Mouse (Mus musculus) midbrain, embryonic 14.5 days (tissue): ENCODE data around the gene Eid2. TPM values are rescaled to one million over a fixed set of nuclear protein-coding genes. Genes with fewer than 3 reads are reported as not detected.
"Not testable (repeated sequence)": the region's sequence is repeated elsewhere in the genome, so short reads cannot be mapped to it uniquely, and the experiment has no call there.

Experiments used
- ATAC-seq: fragments of 200-750 bp; cut with Nextera tagmentation; 2 replicates; pipeline ENCODE4 v1.8.0; 2017; ENCODE audit warnings: moderate number of reproducible peaks, moderate library complexity; ENCODE audit not compliant: low FRiP score, low TSS enrichment
- DNase-seq: peaks from one replicate; pipeline ENCODE4 v3.0.0-alpha.2; 2015
- H3K27ac ChIP-seq: fragments of 300-500 bp; sonication (generic); replicated peaks from 2 replicates; pipeline ENCODE4 v1.5.1; 2014; ENCODE audit warnings: mild to moderate bottlenecking, low read depth, low read length, moderate library complexity
- H3K27me3 ChIP-seq: fragments of 300-500 bp; sonication (generic); 2 replicates; pipeline ENCODE4 v1.6.1; 2014; ENCODE audit warnings: low read length, control low read depth, mixed read lengths; ENCODE audit not compliant: control insufficient read depth, insufficient read depth
- H3K36me3 ChIP-seq: fragments of 300-500 bp; sonication (generic); 2 replicates; pipeline ENCODE4 v1.6.1; 2014; ENCODE audit warnings: low read length, control low read depth; ENCODE audit not compliant: control insufficient read depth, insufficient read depth
- H3K4me1 ChIP-seq: fragments of 300-500 bp; sonication (generic); 2 replicates; pipeline ENCODE4 v1.6.1; 2014; ENCODE audit warnings: mild to moderate bottlenecking, antibody characterized with exemption, low read length, control low read depth; ENCODE audit not compliant: control insufficient read depth, insufficient read depth
- H3K4me2 ChIP-seq: fragments of 300-500 bp; sonication (generic); 2 replicates; pipeline ENCODE4 v1.6.1; 2014; ENCODE audit warnings: mild to moderate bottlenecking, low read length, moderate library complexity
- H3K4me3 ChIP-seq: fragments of 300-500 bp; sonication (generic); replicated peaks from 2 replicates; pipeline ENCODE4 v1.5.1; 2014; ENCODE audit warnings: low read depth, low read length
- H3K9ac ChIP-seq: fragments of 300-500 bp; sonication (generic); replicated peaks from 2 replicates; pipeline ENCODE4 v1.6.1; 2014; ENCODE audit warnings: mild to moderate bottlenecking, low read length, moderate library complexity
- H3K9me3 ChIP-seq: fragments of 300-500 bp; sonication (generic); 2 replicates; pipeline ENCODE4 v1.6.1; 2016; ENCODE audit warnings: low read length, control low read depth, mixed read lengths; ENCODE audit not compliant: control insufficient read depth
- WGBS: fragments of 180-500 bp; shearing (Covaris S2); extraction: QIAGEN DNeasy Blood & Tissue Kit; methylation state at CpG from one replicate; pipeline ENCODE4 v1.1.7; 2014; 5-methylcytosine and 5-hydroxymethylcytosine counted together
- polyA plus RNA-seq: library from polyadenylated mRNA; unstranded; fragments of >200 nt; fragmentation: Nextera tagmentation; extraction: Ambion mirVana; gene quantifications from 2 replicates; pipeline ENCODE4 v1.2.1, GENCODE M21; 2014

The Eid2 gene
- polyA plus RNA-seq: 6.8 and 14.7 TPM in 2 replicates

DNA sequence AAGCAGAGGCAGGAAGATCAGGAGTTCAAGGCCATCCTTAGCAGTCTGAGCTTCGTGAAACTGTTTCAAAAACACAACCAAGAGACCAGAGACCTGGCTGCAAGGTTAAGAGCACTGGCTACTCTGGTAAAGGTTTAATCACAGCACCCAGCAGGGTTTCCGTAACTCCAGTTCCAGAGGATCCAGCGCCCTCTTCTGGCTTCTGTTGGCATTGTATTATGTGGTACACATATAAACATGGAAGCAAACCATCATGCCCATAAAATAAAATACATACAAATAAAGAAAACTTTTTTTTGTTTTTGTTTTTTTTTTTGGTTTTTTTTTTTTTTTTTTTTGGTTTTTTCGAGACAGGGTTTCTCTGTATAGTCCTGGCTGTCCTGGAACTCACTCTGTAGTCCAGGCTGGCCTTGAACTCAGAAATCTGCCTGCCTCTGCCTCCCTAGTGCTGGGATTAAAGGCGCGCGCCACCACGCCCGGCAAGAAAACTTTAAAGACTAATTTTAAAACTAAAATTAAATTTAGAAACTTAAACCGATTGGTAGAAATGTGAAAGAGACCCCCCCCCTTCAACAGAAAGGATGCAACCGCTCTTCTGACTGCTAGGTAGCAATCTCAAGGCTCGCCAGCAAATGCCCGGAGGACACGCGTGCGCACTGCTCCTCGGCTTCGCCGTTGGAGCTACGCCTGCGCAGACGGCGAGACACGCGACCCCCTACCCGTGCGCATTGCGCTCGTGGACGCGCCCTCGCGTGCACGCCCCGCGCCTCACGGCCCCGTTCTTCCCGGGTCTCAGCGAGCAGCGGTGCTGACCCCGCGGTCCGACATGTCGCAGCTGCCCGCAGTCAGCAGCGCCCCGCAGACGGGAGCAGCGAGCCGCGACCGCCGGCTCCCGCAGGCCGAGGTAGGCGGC is at the start of gene Eid2:
Gene Eid2 (plus strand): TSS at position 753 of the 913 bp plus-strand sequence.
- Histone ChIP-seq H3K27me3 (no peaks in the 10 kb centered on the region), H3K36me3 (peaks cover 2% of the 10 kb centered on the region), H3K27ac (peak within 1 kb of the TSS; percentile 93), H3K4me1 (peaks cover 9% of the 10 kb centered on the region; the same call in 1 of the 2 replicates), H3K4me3 (peak within 1 kb of the TSS; percentile 82), H3K9ac (peak within 1 kb of the TSS; percentile 97), H3K4me2 (peak within 1 kb of the TSS; percentile 92), H3K9me3 (no peaks in the 10 kb centered on the region)
- ATAC-seq (peak; percentile 93), DNase-seq (peak; percentile 98)
- 7% methylated on average over 57 of the region's 57 CpGs for WGBS

DNA sequence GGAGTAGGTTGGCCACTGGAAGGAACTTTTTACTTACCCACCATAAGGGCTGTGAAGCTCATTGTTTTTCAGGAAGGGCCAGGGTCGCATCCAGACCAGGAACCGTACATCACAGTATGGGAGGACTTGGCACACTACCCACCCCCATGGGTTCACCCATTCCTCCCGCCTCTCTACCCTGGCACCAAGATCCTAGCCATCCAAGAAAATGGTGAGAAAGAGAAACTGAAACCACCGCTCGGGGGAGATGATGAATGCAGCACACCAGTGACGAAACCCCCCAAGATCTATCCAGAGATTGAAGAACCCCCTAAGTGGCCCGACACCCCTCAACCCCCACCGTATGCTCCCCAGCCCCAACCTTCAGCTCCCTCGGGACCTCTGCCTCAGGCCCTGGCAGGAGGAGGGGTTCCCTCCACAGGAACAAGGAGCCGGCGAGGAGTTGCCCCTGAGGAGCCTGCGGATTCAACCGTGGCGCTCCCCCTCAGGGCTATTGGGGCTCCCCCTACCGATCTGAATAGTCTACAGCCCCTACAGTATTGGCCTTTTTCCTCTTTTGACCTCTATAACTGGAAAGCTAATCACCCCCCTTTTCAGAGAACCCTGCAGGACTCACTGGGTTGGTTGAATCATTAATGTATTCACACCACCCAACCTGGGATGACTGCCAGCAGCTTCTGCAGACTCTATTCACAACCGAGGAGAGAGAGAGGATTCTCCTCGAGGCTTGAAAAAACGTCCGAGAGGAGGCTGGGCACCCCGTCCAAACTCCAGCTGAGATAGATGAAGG is 48.5 kb upstream of the Eid2 start:
- whole genome bisulfite sequencing: 87% methylated on average over 20 of the region's 20 CpGs
- H3K27me3 ChIP-seq, H3K27ac ChIP-seq, H3K4me3 ChIP-seq, H3K4me2 ChIP-seq, H3K9ac ChIP-seq, ATAC-seq, H3K36me3 ChIP-seq, H3K9me3 ChIP-seq, H3K4me1 ChIP-seq: not testable (repeated sequence)
- peak; percentile 58 for DNase-seq

GRCm38 (mm10) chr7:28226836-28227235 is 40.8 kb upstream of the Eid2 start:
- DNase-seq, ATAC-seq: not testable (repeated sequence)
- WGBS: 87% methylated on average over 4 of the region's 4 CpGs

DNA sequence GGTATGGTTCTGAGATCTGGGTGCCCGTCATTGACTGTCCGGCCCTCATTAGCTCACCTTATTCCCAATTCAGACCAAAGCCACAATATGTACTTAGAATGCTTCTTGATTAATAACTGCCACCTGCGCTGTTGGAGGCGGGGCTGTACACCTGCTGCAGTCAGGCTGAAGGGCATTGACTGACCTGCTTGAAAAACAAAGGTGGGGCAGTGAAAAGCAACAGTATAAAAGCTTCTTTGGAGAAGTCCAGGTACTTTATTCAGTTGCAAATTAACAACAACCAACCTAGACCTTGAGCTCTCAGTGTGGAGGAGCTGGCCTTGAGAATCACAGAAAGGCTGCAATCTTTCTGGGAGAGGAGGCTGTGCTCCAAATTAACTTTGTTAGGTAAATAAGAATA is 40.3 kb upstream of the Eid2 start:
- WGBS: 91% methylated on average over 4 of the region's 4 CpGs
- not testable (repeated sequence) for H3K27ac ChIP-seq, H3K4me2 ChIP-seq, ATAC-seq, H3K4me1 ChIP-seq, H3K27me3 ChIP-seq, H3K4me3 ChIP-seq, H3K9me3 ChIP-seq, DNase-seq, H3K36me3 ChIP-seq, H3K9ac ChIP-seq

More at GRCm38 (mm10) chr7:28226836-28227235, 40.8 kb upstream of the Eid2 start:
- not testable (repeated sequence) for H3K27ac ChIP-seq, H3K36me3 ChIP-seq, H3K9me3 ChIP-seq, H3K27me3 ChIP-seq, H3K4me3 ChIP-seq, H3K9ac ChIP-seq, H3K4me1 ChIP-seq, H3K4me2 ChIP-seq

GRCm38 (mm10) chr7:28243943-28244342 is 23.7 kb upstream of the Eid2 start:
- DNase-seq, H3K4me3 ChIP-seq, H3K9me3 ChIP-seq, H3K27ac ChIP-seq, H3K4me1 ChIP-seq, H3K4me2 ChIP-seq, H3K27me3 ChIP-seq, H3K36me3 ChIP-seq, ATAC-seq, H3K9ac ChIP-seq: not testable (repeated sequence)
- 67% methylated on average over 2 of the region's 2 CpGs for WGBS

- WGBS: 94% methylated on average over 3 of the region's 3 CpGs
- no peaks in the 10 kb centered on the region for H3K36me3 ChIP-seq
- DNase-seq (no peak), ATAC-seq (no peak)
- H3K27me3 ChIP-seq: no peaks in the 10 kb centered on the region
- H3K27ac ChIP-seq: no peak overlapping the region
- no peak overlapping the region for H3K4me2 ChIP-seq
- no peaks in the 10 kb centered on the region for H3K4me1 ChIP-seq
- H3K4me3 ChIP-seq: no peak overlapping the region
- no peaks in the 10 kb centered on the region for H3K9me3 ChIP-seq
- no peak overlapping the region for H3K9ac ChIP-seq
Observed at GRCm38 (mm10) chr7:28248957-28249356, 18.7 kb upstream of the Eid2 start.

DNA sequence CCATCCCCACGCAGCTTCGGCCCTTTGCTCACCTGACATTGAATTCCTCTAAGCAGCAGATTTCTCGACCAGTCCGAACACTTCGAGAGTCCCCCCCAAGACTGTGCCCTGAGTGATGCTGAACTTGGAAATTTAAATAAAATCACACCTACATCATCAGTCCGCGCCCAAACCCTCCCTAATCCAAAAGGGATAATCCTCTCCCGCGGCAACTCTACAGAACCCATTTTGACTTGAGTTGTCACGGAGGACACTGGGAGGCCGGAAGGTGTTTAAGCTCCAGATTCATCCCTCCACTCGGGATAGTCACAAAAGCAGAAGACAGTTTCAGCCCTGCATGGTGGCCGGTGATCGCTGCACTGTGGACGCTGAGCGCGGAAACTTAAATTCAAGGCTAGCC is 15.7 kb upstream of the Eid2 start:
- Histone ChIP-seq H3K4me2 (no peak overlapping the region), H3K9ac (no peak overlapping the region), H3K4me3 (no peak overlapping the region), H3K27me3 (no peaks in the 10 kb centered on the region), H3K9me3 (0 out of 2 replicates have a peak, but pooled peaks cover 4% of the 10 kb centered on the region), H3K4me1 (no peaks in the 10 kb centered on the region), H3K36me3 (no peaks in the 10 kb centered on the region), H3K27ac (no peak overlapping the region)
- ATAC-seq: no peak
- no peak for DNase-seq
- WGBS: 89% methylated on average over 17 of the region's 17 CpGs

- Histone ChIP-seq H3K9ac (no peak overlapping the region), H3K27me3 (no peaks in the 10 kb centered on the region), H3K27ac (no peak overlapping the region), H3K4me1 (no peaks in the 10 kb centered on the region), H3K4me3 (no peak overlapping the region), H3K4me2 (no peak overlapping the region), H3K36me3 (no peaks in the 10 kb centered on the region), H3K9me3 (0 out of 2 replicates have a peak, but pooled peaks cover 4% of the 10 kb centered on the region)
- WGBS: 94% methylated on average over 6 of the region's 6 CpGs
- no peak for DNase-seq
- no peak for ATAC-seq
Observed at GRCm38 (mm10) chr7:28254591-28254990, 13.1 kb upstream of the Eid2 start.
